Mouse (Mus musculus) forebrain, embryonic 16.5 days (tissue): ENCODE results near the gene Gns. TPM values are rescaled to one million over a fixed set of nuclear protein-coding genes. Genes with fewer than 3 reads are reported as not detected.

Experiments used
- ATAC-seq: fragments of 200-750 bp; cut with Nextera tagmentation; 2 replicates; pipeline ENCODE4 v1.8.0; 2017; ENCODE audit warnings: mild to moderate bottlenecking, moderate library complexity
- H3K27ac ChIP-seq: fragments of 300-500 bp; sonication (generic); 2 replicates; pipeline ENCODE4 v1.5.1; 2014; ENCODE audit warnings: low read length, control low read depth
- H3K27me3 ChIP-seq: fragments of 300-500 bp; sonication (generic); replicated peaks from 2 replicates; pipeline ENCODE4 v1.6.1; 2014; ENCODE audit warnings: low read length; ENCODE audit not compliant: control insufficient read depth, insufficient read depth
- H3K36me3 ChIP-seq: fragments of 300-500 bp; sonication (generic); 2 replicates; pipeline ENCODE4 v1.6.1; 2014; ENCODE audit not compliant: control insufficient read depth, insufficient read depth
- H3K4me1 ChIP-seq: fragments of 300-500 bp; sonication (generic); replicated peaks from 2 replicates; pipeline ENCODE4 v1.6.1; 2014; ENCODE audit warnings: low read length; ENCODE audit not compliant: control insufficient read depth, insufficient read depth
- H3K4me2 ChIP-seq: fragments of 300-500 bp; sonication (generic); 2 replicates; pipeline ENCODE4 v1.6.1; 2014; ENCODE audit warnings: mild to moderate bottlenecking, low read length, control low read depth
- H3K4me3 ChIP-seq: fragments of 300-500 bp; sonication (generic); replicated peaks from 2 replicates; pipeline ENCODE4 v1.5.1; 2014; ENCODE audit warnings: mild to moderate bottlenecking, low read length, control low read depth
- H3K9ac ChIP-seq: fragments of 300-500 bp; sonication (generic); replicated peaks from 2 replicates; pipeline ENCODE4 v1.6.1; 2014; ENCODE audit warnings: low read depth, low read length, control low read depth
- H3K9me3 ChIP-seq: fragments of 300-500 bp; sonication (generic); 2 replicates; pipeline ENCODE4 v1.6.1; 2016; ENCODE audit warnings: low read length; ENCODE audit not compliant: control insufficient read depth
- WGBS: fragments of 180-500 bp; shearing (Covaris S2); extraction: QIAGEN DNeasy Blood & Tissue Kit; methylation state at CpG from one replicate; pipeline ENCODE4 v1.1.7; 2014; 5-methylcytosine and 5-hydroxymethylcytosine counted together
- polyA plus RNA-seq: library from polyadenylated mRNA; unstranded; fragments of >200 nt; fragmentation: Nextera tagmentation; extraction: Ambion mirVana; gene quantifications from 2 replicates; pipeline ENCODE4 v1.2.1, GENCODE M21; 2015

Gns gene
- polyA plus RNA-seq, 1 experiment from 2014 or later, result 35.2 TPM

- no peaks in the 10 kb centered on the region for H3K27me3 ChIP-seq
- no peaks in the 10 kb centered on the region for H3K9me3 ChIP-seq
- H3K4me1 ChIP-seq, result no peaks in the 10 kb centered on the region
- no peaks in the 10 kb centered on the region for H3K36me3 ChIP-seq
- H3K4me2 ChIP-seq, result no peak overlapping the region
- no peak overlapping the region for H3K27ac ChIP-seq
- no peak overlapping the region for H3K4me3 ChIP-seq
- no peak for ATAC-seq
- H3K9ac ChIP-seq, result no peak overlapping the region
- WGBS, result 90% methylated on average over 12 of the region's 12 CpGs
These were observed 74.4 kb downstream of the Gns start for GRCm38 (mm10) chr10:121439310-121439731.

DNA sequence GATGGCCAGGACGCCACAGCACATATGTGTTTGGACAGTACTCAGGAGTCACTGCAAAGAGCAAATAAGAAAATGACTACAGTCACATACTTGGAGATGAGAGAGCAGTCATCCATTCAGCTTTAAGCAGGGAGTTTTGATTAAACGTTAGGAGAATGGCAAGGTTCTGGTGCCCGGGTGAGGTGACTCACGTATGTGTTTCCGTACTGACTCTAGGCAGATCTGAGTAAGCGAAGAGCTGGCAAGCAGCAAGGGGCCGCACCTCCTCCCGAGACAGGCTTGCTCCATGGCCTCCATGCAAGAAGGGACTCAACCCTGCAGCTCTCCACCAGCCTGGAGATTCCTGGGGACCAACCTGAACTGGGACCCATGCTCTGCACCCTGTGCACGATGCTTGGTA, 78.9 kb downstream of the Gns start:
- H3K4me2 ChIP-seq, result no peak overlapping the region
- H3K4me3 ChIP-seq, result no peak overlapping the region
- H3K4me1 ChIP-seq, result no peaks in the 10 kb centered on the region
- no peaks in the 10 kb centered on the region for H3K36me3 ChIP-seq
- H3K27ac ChIP-seq, result no peak overlapping the region
- WGBS, result 90% methylated on average over 9 of the region's 9 CpGs
- no peaks in the 10 kb centered on the region for H3K27me3 ChIP-seq
- ATAC-seq, result no peak
- H3K9me3 ChIP-seq, result no peaks in the 10 kb centered on the region
- no peak overlapping the region for H3K9ac ChIP-seq

DNA sequence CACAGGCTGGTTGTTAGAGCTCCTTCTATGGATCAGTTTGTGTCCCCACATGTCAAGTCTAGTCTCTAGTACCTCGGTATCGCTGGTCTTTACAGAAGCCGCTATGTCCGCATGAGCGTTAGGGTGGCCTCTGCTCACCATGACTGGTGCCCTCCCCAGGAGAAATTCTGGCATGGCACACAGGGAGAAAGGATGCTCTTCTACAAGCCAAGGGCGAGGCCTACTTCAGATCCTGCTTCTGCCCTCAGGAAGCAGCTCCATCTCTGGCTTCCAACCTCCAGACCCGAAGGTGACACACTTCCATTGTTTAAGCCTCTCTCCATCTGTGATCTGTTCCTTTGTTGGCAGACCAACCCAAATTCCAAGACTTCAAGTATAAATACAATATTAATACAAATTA, 79.3 kb downstream of the Gns start:
- Histone ChIP-seq H3K27me3 (no peaks in the 10 kb centered on the region), H3K4me2 (no peak overlapping the region), H3K9me3 (no peaks in the 10 kb centered on the region), H3K4me3 (no peak overlapping the region), H3K9ac (no peak overlapping the region), H3K4me1 (no peaks in the 10 kb centered on the region), H3K27ac (no peak overlapping the region), H3K36me3 (no peaks in the 10 kb centered on the region)
- ATAC-seq, result no peak
- WGBS, result 92% methylated on average over 7 of the region's 7 CpGs

GRCm38 (mm10) chr10:121445808-121446207, 80.9 kb downstream of the Gns start:
- no peaks in the 10 kb centered on the region for H3K36me3 ChIP-seq
- H3K27me3 ChIP-seq, result no peaks in the 10 kb centered on the region
- no peaks in the 10 kb centered on the region for H3K9me3 ChIP-seq
- H3K4me3 ChIP-seq, result no peak overlapping the region
- H3K4me1 ChIP-seq, result no peaks in the 10 kb centered on the region
- no peak overlapping the region for H3K4me2 ChIP-seq
- WGBS, result 81% methylated on average over 8 of the region's 8 CpGs
- H3K9ac ChIP-seq, result no peak overlapping the region
- no peak for ATAC-seq
- H3K27ac ChIP-seq, result no peak overlapping the region

Other genes starting within 250 kb of the Gns start
- 11.5 and 12.5 TPM in 2 replicates for gene Tbc1d30, start 13.8 kb upstream of the Gns start, polyA plus RNA-seq
- 4.1 and 5.3 TPM in 2 replicates for gene Rassf3, start 111.3 kb downstream of the Gns start, polyA plus RNA-seq
- gene Tbk1, start 221.7 kb downstream of the Gns start, polyA plus RNA-seq, result 38.4 and 42.7 TPM in 2 replicates